In genomic region chr10:127351285-127351595, GRCm38 (mm10) we compare ENCODE assay signal across 14 mouse cellular contexts. TPM values are rescaled to one million over a fixed set of nuclear protein-coding genes. Genes with fewer than 3 reads are reported as not detected.
DNase-seq lines count a peak whose midpoint lies in the region; ATAC-seq and TF ChIP-seq lines count a peak whose summit lies in the region.
"Had no signal": no experiment of that assay in that cellular context is flagged by ENCODE, and none has a peak within 500 bp of the region (broad histone marks: within the 10 kb centered on the region; RNA-seq: fewer than 3 reads in every experiment).

No protein-coding gene starts in this region.

- peaks cover 11% of the 10 kb centered on the region; the same call in 1 of the 2 replicates for H3K4me1 ChIP-seq in heart, embryonic 13.5 days
- H3K4me1 ChIP-seq in CH12.LX (ENCODE audit: control insufficient read depth in 1 of 2, insufficient read depth in 2 of 2): peaks cover 19 to 38% of the 10 kb centered on the region in 2 experiments
- H3K4me1 ChIP-seq in embryonic facial prominence, embryonic 13.5 days: peaks cover 10% of the 10 kb centered on the region; the same call in 1 of the 2 replicates
- H3K4me1 ChIP-seq in liver, embryonic 14.5 days (replicated peaks; ENCODE audit: control insufficient read depth in 2 of 2, insufficient read depth in 2 of 2, low read length in 1 of 2): no peaks in the 10 kb centered on the region; a peak in 1 of 4 replicates

- WGBS in heart, embryonic 13.5 days: 79% methylated on average over 8 of the region's 8 CpGs
- WGBS in embryonic facial prominence, embryonic 13.5 days: 86% methylated on average over 8 of the region's 8 CpGs
- 68% methylated on average over 8 of the region's 8 CpGs for WGBS in liver, embryonic 14.5 days (ENCODE audit: insufficient replicate concordance)

- no peak for TF ChIP-seq RAD21 in CH12.LX (IDR thresholded peaks at IDR 0.05; ENCODE audit: low read depth, low read length)

- TF ChIP-seq POLR2A in CH12.LX (IDR thresholded peaks at IDR 0.05; ENCODE audit: low read depth, low read length): no peak

- H3K27me3 ChIP-seq in heart, embryonic 13.5 days (replicated peaks): peaks cover 32% of the 10 kb centered on the region
- no peaks in the 10 kb centered on the region for H3K27me3 ChIP-seq in CH12.LX (replicated peaks)
- 0 out of 2 replicates have a peak, but pooled peaks cover 4% of the 10 kb centered on the region for H3K27me3 ChIP-seq in embryonic facial prominence, embryonic 13.5 days
- no peaks in the 10 kb centered on the region; the same call in 1 of the 2 replicates for H3K27me3 ChIP-seq in liver, embryonic 14.5 days (ENCODE audit: control insufficient read depth, insufficient read depth, low read length)

- TF ChIP-seq EP300 in CH12.LX (IDR thresholded peaks at IDR 0.05; ENCODE audit: low read length): no peak
- TF ChIP-seq EP300 in liver, embryonic 14.5 days (IDR thresholded peaks at IDR 0.05; ENCODE audit: low read depth): no peak

- dilution Hi-C loops in CH12.LX (cut with MboI; ENCODE audit: extremely low pct_ligation_motif_present, extremely low pct_unique_long_range_greater_than_20kb, low sequenced_read_pairs): no loop called here

- DNase-seq in heart, adult 9 months (ENCODE audit: low spot score in 2 of 2): no peak
- no peak for DNase-seq in CH12.LX (ENCODE audit: extremely low read depth)
- no peak for DNase-seq in liver, embryonic 14.5 days (ENCODE audit: low read depth in 3 of 3, low spot score in 3 of 3)
- DNase-seq in urinary bladder, postnatal 25 days (ENCODE audit: low spot score): no peak
- DNase-seq in urinary bladder, adult 2 months (ENCODE audit: low spot score): no peak
- no peak for DNase-seq in frontal cortex, postnatal 10 days (ENCODE audit: low spot score in 2 of 2)

- no peak overlapping the region for H3K27ac ChIP-seq in heart, embryonic 13.5 days (replicated peaks)
- H3K27ac ChIP-seq in CH12.LX (ENCODE audit: insufficient read depth, low read depth): peak overlapping the region; percentile 88
- no peak overlapping the region for H3K27ac ChIP-seq in embryonic facial prominence, embryonic 13.5 days
- H3K27ac ChIP-seq in liver, embryonic 14.5 days: no peak overlapping the region

- H3K9ac ChIP-seq in heart, embryonic 13.5 days: peak overlapping the region; percentile 74
- H3K9ac ChIP-seq in CH12.LX (ENCODE audit: insufficient read depth, low read depth): peak overlapping the region; percentile 95
- peak overlapping the region; percentile 71 for H3K9ac ChIP-seq in embryonic facial prominence, embryonic 13.5 days
- H3K9ac ChIP-seq in liver, embryonic 14.5 days (replicated peaks): no peak overlapping the region

- H3K4me3 ChIP-seq in heart, embryonic 13.5 days: no peak overlapping the region
- peak overlapping the region; percentile 62 to 86 (median 72) for H3K4me3 ChIP-seq in CH12.LX (replicated peaks in 1 of 3; ENCODE audit: low read depth in 2 of 3, low read length in 2 of 3, poor library complexity in 1 of 3)
- H3K4me3 ChIP-seq in embryonic facial prominence, embryonic 13.5 days: peak overlapping the region; percentile 35
- no peak overlapping the region for H3K4me3 ChIP-seq in liver, embryonic 14.5 days (ENCODE audit: insufficient read depth in 1 of 2, low read depth in 2 of 2, low read length in 2 of 2)

- no peaks in the 10 kb centered on the region for H3K79me2 ChIP-seq in CH12.LX (replicated peaks; ENCODE audit: control insufficient read depth, extremely low read depth, insufficient read depth, poor library complexity, severe bottlenecking)

- no peaks in the 10 kb centered on the region for H3K36me3 ChIP-seq in heart, embryonic 13.5 days
- peaks cover 7 to 30% of the 10 kb centered on the region in 2 experiments for H3K36me3 ChIP-seq in CH12.LX (replicated peaks in 1 of 2; ENCODE audit: control insufficient read depth in 1 of 2, insufficient read depth in 1 of 2, low read length in 1 of 2)
- H3K36me3 ChIP-seq in embryonic facial prominence, embryonic 13.5 days: no peaks in the 10 kb centered on the region
- H3K36me3 ChIP-seq in liver, embryonic 14.5 days (replicated peaks; ENCODE audit: control insufficient read depth, insufficient read depth, low read depth): no peaks in the 10 kb centered on the region

- H3K9me3 ChIP-seq in heart, embryonic 13.5 days: no peaks in the 10 kb centered on the region
- peaks cover 3% of the 10 kb centered on the region for H3K9me3 ChIP-seq in CH12.LX (replicated peaks; ENCODE audit: low read length)
- no peaks in the 10 kb centered on the region for H3K9me3 ChIP-seq in embryonic facial prominence, embryonic 13.5 days
- H3K9me3 ChIP-seq in liver, embryonic 14.5 days (ENCODE audit: control insufficient read depth, low read length): no peaks in the 10 kb centered on the region

- H3K4me2 ChIP-seq in heart, embryonic 13.5 days: no peak overlapping the region; the same call in 1 of the 2 replicates
- H3K4me2 ChIP-seq in CH12.LX (ENCODE audit: insufficient read depth, low read depth, poor library complexity, severe bottlenecking): peak overlapping the region; percentile 73
- H3K4me2 ChIP-seq in embryonic facial prominence, embryonic 13.5 days: peak overlapping the region; percentile 62
- peak overlapping the region; percentile 36 for H3K4me2 ChIP-seq in liver, embryonic 14.5 days (ENCODE audit: low read depth)

- in situ Hi-C loops in CH12.LX (cut with MboI; ENCODE audit: low pct_ligation_motif_present, low pct_unique_long_range_greater_than_20kb, low sequenced_read_pairs): no loop called here

- no peak for TF ChIP-seq CTCF in CH12.LX (conservative IDR thresholded peaks at IDR 0.05 in 1 of 2, IDR thresholded peaks at IDR 0.05 in 1 of 2; ENCODE audit: low read depth in 2 of 2, low read length in 2 of 2)
- TF ChIP-seq CTCF in liver, embryonic 14.5 days (IDR thresholded peaks at IDR 0.05; ENCODE audit: low read depth): no peak

- ATAC-seq in heart, embryonic 13.5 days (ENCODE audit: extremely low read depth, insufficient number of reproducible peaks, low FRiP score, low TSS enrichment): no peak
- ATAC-seq in embryonic facial prominence, embryonic 13.5 days (ENCODE audit: insufficient number of reproducible peaks, insufficient read depth, low FRiP score, low TSS enrichment, low read depth): no peak
- no peak for ATAC-seq in liver, embryonic 14.5 days (ENCODE audit: insufficient read depth)

TF ChIP-seq in CH12.LX, 34 proteins besides CTCF, POLR2A, EP300 and RAD21:
- no peak for TF ChIP-seq ETS1 (conservative IDR thresholded peaks at IDR 0.05; ENCODE audit: low read depth, low read length)
- TF ChIP-seq IRF4 (IDR thresholded peaks at IDR 0.05; ENCODE audit: low read depth, low read length): 0 out of 2 replicates have a peak, but pooled peaks have one; percentile 29

RNA-seq across cellular contexts. Expression of gene Inhbe, which starts 3.0 kb away (rescaled TPM):
- polyA plus RNA-seq in heart, embryonic 13.5 days (2015; fragmentation: Nextera tagmentation; extraction: Ambion mirVana): 0.06 TPM in 1 of 2 replicates, not detected in the other
- total RNA-seq in CH12.LX (2012; rRNA removed): 1.3 and 2.6 TPM in 2 replicates
- 0.85 and 0.89 TPM in 2 replicates for total RNA-seq in CH12.LX (2014; rRNA removed)
- 0.65 and 0.83 TPM in 2 replicates for polyA plus RNA-seq in CH12.LX (2012; ENCODE audit: insufficient read length, low read depth)
- polyA plus RNA-seq in embryonic facial prominence, embryonic 13.5 days (2015; fragmentation: Nextera tagmentation; extraction: Ambion mirVana): 0.07 TPM in 1 of 2 replicates, not detected in the other
- polyA plus RNA-seq in liver, embryonic 14.5 days (2012; rRNA removed): 0.59 and 0.61 TPM in 2 replicates
- polyA plus RNA-seq in liver, embryonic 14.5 days (2014; fragmentation: Nextera tagmentation; extraction: Ambion mirVana): 0.28 and 0.38 TPM in 2 replicates
- polyA plus RNA-seq in urinary bladder, adult 2 months (2012; rRNA removed): not detected in 2 replicates
- total RNA-seq: adrenal gland, adult 2 months; layer of hippocampus, adult 18-20 months had no signal
- polyA plus RNA-seq: cerebellum, adult 2 months; heart, postnatal 0 days; lung, postnatal 0 days; small intestine, adult 2 months had no signal

RNA-seq across cellular contexts. Expression of gene Gli1, which starts 9.5 kb away (rescaled TPM):
- 0.93 and 1.4 TPM in 2 replicates for polyA plus RNA-seq in heart, embryonic 13.5 days (2015; fragmentation: Nextera tagmentation; extraction: Ambion mirVana)
- total RNA-seq in CH12.LX (2012; rRNA removed) (0.13 and 0.42 TPM in 2 replicates), CH12.LX (2014; rRNA removed) (not detected in 2 replicates)
- polyA plus RNA-seq in CH12.LX (2012; ENCODE audit: insufficient read length, low read depth): 0.10 and 0.14 TPM in 2 replicates
- 17.5 and 19.8 TPM in 2 replicates for polyA plus RNA-seq in embryonic facial prominence, embryonic 13.5 days (2015; fragmentation: Nextera tagmentation; extraction: Ambion mirVana)
- 1.1 and 1.4 TPM in 2 replicates for polyA plus RNA-seq in liver, embryonic 14.5 days (2012; rRNA removed)
- polyA plus RNA-seq in liver, embryonic 14.5 days (2014; fragmentation: Nextera tagmentation; extraction: Ambion mirVana): 0.15 and 0.27 TPM in 2 replicates
- 29.0 and 34.1 TPM in 2 replicates for polyA plus RNA-seq in urinary bladder, adult 2 months (2012; rRNA removed)

RNA-seq across cellular contexts. Expression of gene Inhbc, which starts 19.0 kb away (rescaled TPM):
- not detected in 2 replicates for polyA plus RNA-seq in heart, embryonic 13.5 days (2015; fragmentation: Nextera tagmentation; extraction: Ambion mirVana)
- 0.08 and 0.38 TPM in 2 replicates for total RNA-seq in CH12.LX (2012; rRNA removed)
- total RNA-seq in CH12.LX (2014; rRNA removed): not detected in 2 replicates
- polyA plus RNA-seq in CH12.LX (2012; ENCODE audit: insufficient read length, low read depth): 0.20 TPM in 1 of 2 replicates, not detected in the other
- not detected in 2 replicates for polyA plus RNA-seq in embryonic facial prominence, embryonic 13.5 days (2015; fragmentation: Nextera tagmentation; extraction: Ambion mirVana)
- polyA plus RNA-seq in liver, embryonic 14.5 days (2012; rRNA removed): 1.5 and 2.0 TPM in 2 replicates
- polyA plus RNA-seq in liver, embryonic 14.5 days (2014; fragmentation: Nextera tagmentation; extraction: Ambion mirVana): 2.1 and 2.4 TPM in 2 replicates
- polyA plus RNA-seq in urinary bladder, adult 2 months (2012; rRNA removed): not detected in 2 replicates
- total RNA-seq: layer of hippocampus, adult 18-20 months had no signal
- polyA plus RNA-seq: cerebellum, adult 2 months; heart, postnatal 0 days; lung, postnatal 0 days; small intestine, adult 2 months had no signal

RNA-seq across cellular contexts. Expression of gene R3hdm2, which starts 28.9 kb away (rescaled TPM):
- 29.1 and 30.4 TPM in 2 replicates for polyA plus RNA-seq in heart, embryonic 13.5 days (2015; fragmentation: Nextera tagmentation; extraction: Ambion mirVana)
- total RNA-seq in CH12.LX (2012; rRNA removed) (7.3 and 8.7 TPM in 2 replicates), CH12.LX (2014; rRNA removed) (4.2 and 7.0 TPM in 2 replicates)
- polyA plus RNA-seq in CH12.LX (2012; ENCODE audit: insufficient read length, low read depth): 23.6 and 29.2 TPM in 2 replicates
- polyA plus RNA-seq in embryonic facial prominence, embryonic 13.5 days (2015; fragmentation: Nextera tagmentation; extraction: Ambion mirVana): 57.7 and 58.8 TPM in 2 replicates
- 10.9 and 16.2 TPM in 2 replicates for polyA plus RNA-seq in liver, embryonic 14.5 days (2012; rRNA removed)
- 9.0 and 14.0 TPM in 2 replicates for polyA plus RNA-seq in liver, embryonic 14.5 days (2014; fragmentation: Nextera tagmentation; extraction: Ambion mirVana)
- polyA plus RNA-seq in urinary bladder, adult 2 months (2012; rRNA removed): 19.3 and 41.9 TPM in 2 replicates

RNA-seq across cellular contexts. Expression of gene Arhgap9, which starts 29.5 kb away (rescaled TPM):
- polyA plus RNA-seq in heart, embryonic 13.5 days (2015; fragmentation: Nextera tagmentation; extraction: Ambion mirVana): 1.7 and 1.9 TPM in 2 replicates
- total RNA-seq in CH12.LX (2012; rRNA removed) (32.5 and 33.7 TPM in 2 replicates), CH12.LX (2014; rRNA removed) (32.4 and 34.0 TPM in 2 replicates)
- polyA plus RNA-seq in CH12.LX (2012; ENCODE audit: insufficient read length, low read depth): 42.4 and 44.7 TPM in 2 replicates
- 3.1 and 3.4 TPM in 2 replicates for polyA plus RNA-seq in embryonic facial prominence, embryonic 13.5 days (2015; fragmentation: Nextera tagmentation; extraction: Ambion mirVana)
- 7.3 and 8.8 TPM in 2 replicates for polyA plus RNA-seq in liver, embryonic 14.5 days (2012; rRNA removed)
- 12.4 and 13.4 TPM in 2 replicates for polyA plus RNA-seq in liver, embryonic 14.5 days (2014; fragmentation: Nextera tagmentation; extraction: Ambion mirVana)
- polyA plus RNA-seq in urinary bladder, adult 2 months (2012; rRNA removed): 6.7 and 8.4 TPM in 2 replicates

Comparison
In these comparisons a context has a peak if more than half of its experiments do, and no peak if none do; other contexts are left out.
1. H3K4me3 ChIP-seq: peak in CH12.LX (3 of 3) and embryonic facial prominence, embryonic 13.5 days (single experiment); none in heart, embryonic 13.5 days (single experiment) and liver, embryonic 14.5 days (0 of 2).